Mouse (Mus musculus): Measurements from ENCODE around the gene Ier3.
A peak's percentile ranks its signal among the peaks of the same experiment; 100 is the strongest.

Ier3 gene

DNA sequence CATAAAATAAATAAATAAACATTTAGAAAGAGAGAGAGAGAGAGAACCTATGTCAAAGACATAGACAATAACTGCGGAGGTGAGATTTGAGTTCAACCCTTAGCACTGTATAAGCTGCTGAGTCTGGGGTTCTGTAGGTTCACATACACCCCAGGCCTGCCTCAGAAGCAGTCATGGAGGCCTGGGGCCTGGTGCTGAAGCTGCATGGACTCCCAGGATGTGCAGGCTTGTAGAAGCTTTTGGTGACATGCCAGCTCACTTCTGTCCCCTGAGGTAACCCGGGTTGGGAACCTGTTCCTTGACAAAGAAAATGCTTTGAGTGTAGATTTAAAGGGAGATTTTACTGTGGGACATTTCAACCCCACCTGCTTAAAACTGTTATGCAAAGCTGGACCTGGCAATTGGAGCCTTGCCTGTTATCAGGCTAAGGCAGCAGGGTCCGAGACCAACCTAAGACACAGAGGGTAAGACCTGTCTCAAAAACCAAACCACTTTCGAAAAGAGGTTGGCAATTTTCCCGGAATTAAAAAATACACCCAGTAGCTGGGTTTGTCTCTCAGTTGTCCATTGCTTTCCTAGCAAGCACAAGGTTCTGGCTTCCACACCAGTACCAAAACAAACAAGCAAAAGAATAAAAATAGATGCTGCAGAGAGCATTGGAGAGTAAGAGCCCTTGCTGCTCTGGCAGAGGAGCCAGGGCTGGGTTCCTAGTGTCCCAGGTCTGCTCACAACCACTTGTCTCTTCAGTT is 10.4 kb upstream of the Ier3 start:
- DNase-seq (ENCODE audit: low spot score in 2 of 2), result no peak

DNA sequence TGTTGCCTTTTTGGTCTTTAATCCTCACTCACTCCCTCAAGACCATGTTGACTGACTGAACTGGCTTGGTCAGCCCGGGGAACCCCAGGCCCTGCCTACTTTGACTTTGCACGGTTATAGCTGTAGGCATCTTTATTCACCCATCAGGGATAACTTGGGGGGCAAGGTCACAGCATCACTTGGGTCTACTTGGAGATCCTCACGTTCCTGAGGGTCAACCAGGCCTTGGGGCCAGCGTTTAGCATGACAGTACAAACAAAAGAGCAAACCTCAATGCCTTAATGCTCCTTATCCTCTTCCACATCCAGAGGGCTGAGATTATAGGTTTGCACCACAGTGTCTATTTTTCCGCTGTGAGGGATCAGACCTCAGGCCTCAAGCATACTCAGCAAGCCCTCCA is 9.2 kb upstream of the Ier3 start:
- no peak for DNase-seq (ENCODE audit: low spot score in 2 of 2)

DNA sequence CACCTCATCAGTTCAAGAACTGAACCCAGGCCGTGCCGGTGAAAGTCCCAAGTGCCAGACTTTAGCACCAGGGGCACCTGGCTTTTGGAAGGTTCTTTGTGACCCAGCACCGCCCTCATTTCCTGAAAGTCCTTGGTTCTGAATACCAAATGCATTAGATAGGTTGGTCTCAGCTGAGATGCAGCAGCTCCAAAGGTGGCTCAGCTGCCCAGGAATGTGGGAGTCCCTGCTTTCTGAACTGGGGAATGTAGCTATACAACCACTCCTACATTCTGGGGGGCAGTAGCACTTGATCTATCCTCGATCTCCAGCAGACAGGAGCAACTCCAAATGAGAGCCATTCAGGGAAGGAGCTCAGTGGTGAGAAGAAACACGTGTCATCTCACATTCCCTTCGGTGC is 8.7 kb upstream of the Ier3 start:
- DNase-seq (ENCODE audit: low spot score in 2 of 2), result no peak

DNA sequence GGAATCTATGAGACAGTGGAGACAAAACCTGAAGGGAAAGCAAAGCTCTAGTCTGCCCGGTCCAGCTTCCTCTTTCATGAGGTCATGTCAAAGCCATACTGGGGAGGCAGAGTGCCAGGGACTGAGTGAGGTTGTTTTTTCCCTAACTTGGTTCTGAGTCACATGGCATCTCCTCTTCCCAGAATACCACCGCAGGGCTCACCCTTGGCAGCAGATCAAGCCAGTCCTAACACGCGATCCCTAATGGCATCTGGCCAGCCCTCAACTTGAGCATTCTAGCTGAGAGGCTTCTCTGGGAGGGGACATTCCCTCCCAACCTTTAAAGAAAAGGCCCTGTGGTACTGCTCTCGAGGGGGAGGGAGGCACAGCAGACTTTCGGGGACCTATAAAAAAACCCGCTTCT is 8.2 kb upstream of the Ier3 start:
- peak in 1 of 2 experiments; percentile 79 for DNase-seq (ENCODE audit: low spot score in 2 of 2)

DNA sequence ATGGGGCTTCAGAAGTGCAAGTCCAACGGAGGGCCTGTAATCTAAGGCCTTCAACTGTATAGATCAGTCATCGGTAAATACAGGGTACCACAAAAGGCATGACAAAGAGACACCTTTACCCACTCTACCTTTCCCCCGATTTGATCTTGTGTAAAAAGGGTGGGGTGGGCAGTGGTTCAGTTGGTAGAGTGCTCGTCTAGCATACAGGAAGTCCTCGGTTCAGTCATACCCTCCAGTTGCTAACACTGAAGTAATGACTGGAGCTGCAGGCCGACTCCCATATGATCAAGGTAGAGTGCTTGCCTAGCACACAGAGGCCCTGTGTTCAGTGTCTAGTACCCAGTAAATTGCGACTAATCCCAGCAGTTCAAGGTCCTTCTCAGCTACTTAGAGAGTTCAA is 7.8 kb upstream of the Ier3 start:
- DNase-seq (ENCODE audit: low spot score in 2 of 2), result no peak

DNA sequence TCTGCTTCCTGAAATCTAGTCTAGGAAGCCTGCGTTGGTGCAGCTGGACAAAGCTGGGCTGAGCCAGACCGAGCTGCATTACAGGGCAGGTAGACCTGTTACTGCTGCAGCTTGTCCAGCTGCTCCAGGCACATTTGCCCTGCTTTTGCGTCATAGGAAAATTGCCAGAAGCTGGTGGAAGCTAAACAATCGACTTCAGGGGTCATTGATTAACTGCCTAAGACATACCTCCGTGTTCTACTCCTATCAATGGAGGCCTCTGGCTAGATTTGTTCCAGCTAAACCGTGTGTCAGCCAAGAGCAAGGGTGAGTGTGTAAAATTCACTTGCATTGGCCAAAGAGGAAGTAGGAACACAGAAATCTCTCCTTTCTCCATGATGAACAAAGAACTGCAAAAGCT is 6.8 kb upstream of the Ier3 start:
- no peak for DNase-seq (ENCODE audit: low spot score in 2 of 2)

DNA sequence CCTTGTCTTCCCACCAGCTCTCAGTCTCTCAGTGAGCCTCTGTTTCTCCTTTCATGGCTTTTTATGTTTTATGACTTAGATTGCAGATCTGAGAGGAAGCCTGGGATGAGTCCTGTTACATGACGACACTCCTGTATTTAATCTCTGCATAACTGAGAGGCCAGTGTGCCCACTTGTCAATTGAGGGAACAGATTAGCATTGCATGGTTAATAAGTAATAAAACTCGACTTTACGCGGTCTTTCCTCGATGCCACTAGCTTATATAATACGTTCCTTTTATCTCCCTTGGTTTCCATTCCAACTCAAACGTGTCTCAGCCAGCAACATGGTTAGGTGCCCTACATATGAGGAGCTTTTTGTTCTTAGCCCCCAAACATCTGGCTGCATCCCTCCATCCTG is 5.6 kb upstream of the Ier3 start:
- DNase-seq (ENCODE audit: low spot score in 2 of 2), result no peak

DNA sequence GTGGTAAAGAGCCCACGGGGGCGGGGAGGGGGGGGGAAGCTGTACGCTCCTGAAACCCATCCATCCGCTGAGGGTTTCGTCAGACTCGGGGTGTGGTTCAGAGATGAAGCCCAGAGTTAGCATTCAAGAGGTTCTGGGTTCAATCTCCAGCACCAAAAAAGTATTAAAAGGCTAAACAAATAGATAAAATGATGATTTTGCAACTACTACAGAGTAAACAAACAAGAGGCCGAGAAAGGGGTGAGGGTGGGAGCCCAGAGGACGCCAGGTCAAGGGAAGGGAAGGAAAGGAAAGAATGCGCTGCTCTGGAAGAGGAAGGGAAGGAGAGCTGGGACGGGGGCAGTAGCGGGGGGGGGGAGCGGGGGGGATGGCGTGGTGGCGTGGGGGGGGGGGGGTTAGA is 4.8 kb upstream of the Ier3 start:
- DNase-seq (ENCODE audit: low spot score in 2 of 2), result no peak

DNA sequence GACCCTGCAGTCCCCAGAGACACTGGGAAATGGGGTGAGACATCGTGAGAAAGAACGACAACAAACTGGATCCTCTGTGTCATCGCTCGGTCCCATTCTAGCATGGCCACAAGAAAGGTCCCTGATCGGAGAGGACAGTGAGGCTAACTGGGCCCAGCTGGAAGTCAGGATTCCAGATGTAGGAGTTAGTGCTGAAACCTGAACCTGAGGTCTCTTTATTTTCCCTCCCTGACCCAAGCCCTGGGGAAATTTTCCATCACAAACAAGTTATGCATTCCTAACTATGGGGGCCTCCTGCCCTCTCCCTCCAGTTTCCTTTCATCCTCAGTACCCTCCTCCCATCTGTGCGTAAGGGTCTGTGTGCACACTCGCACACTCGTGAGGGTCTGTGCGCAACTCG is 4.3 kb upstream of the Ier3 start:
- DNase-seq (ENCODE audit: low spot score in 2 of 2), result no peak

DNA sequence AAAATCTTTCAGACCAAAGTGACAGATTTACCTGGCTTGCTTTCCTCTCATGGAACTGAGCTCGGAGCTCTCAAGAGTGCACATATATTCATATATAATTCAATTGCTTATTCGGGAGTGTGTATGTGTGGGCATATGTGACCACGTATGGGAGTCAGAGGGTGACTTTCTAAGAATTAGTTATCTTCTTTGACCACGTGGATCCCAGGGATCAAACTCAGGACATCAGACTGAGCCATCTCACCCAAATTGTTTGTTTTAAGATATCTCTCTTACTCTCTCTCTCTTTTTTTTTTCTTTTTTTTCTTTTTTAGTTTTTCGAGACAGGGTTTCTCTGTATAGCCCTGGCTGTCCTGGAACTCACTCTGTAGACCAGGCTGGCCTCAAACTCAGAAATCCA is 1.4 kb upstream of the Ier3 start:
- DNase-seq (ENCODE audit: low spot score in 2 of 2), result no peak

DNA sequence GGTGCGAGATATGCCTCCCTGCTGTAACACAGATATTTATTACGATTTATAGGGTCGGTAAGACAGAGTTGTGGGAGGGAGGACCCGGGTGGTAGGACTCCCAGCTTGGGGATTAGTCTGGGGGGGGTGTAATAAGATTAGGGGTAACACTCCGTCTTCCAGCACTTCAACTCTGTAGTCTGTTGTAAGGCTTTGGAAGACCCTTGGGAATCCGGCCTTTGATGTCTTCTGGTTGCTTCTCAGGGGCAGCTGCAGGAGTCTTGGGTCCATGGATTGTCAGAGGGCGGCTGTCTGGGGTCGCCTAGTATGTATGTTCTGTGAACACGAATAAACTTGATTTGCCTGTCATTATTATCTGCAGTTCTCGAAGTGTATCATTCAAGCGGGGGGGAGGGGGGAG is 1.1 kb downstream of the Ier3 start:
- no peak for DNase-seq (ENCODE audit: low spot score in 2 of 2)

DNA sequence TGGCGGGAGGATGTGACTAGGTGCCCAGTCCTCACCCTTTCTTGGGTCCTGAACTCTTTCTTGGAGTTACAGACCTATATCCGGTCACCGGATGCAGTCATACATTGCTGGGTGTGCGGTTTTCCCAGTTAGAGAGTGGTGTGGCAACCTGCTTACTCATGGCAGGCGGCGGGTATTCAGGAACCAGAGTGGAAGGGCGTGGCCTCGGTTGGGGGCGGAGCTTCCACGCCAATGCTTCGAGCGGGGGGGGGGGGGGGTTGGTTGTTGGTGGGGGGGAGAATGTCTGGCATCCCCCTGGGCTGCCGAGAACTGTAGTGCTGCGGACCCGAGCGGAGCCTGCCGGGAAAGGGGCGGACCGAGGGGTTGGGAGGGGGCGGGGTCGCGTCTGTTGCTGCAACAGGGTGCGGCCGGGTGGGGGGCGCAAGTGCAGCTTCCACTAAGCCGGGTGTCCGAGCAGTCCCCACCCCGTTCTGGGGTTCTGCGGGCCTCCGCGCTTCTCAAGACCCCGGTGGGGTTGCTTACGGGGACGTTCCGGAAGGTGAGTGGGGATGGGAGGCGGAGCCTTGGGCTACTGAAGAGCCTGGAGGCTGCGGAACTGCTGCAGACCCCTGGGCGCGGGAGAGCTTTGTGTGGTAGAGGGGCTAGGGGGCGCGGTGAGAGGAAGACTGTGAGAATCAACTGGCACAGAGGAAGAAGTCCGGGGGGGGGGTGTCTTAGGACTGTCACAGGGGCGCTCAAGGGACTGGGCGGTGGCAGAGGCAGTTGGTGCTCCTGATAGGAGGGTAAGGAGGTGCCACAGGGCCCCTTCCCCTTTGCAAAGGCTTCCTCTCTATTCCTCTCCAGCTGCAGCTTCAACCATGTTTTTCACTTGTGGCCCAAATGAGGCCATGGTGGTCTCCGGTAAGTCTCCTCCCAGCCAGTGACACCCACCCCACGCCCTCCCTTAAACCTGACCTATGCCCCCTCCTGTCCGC is 1.8 kb downstream of the Ier3 start, which contains the start of gene Flot1:
Flot1 (plus strand) TSS at position 267 of the 974 bp plus-strand sequence.
- DNase-seq (ENCODE audit: low spot score in 2 of 2), result peak in 1 of 2 experiments; percentile 84

DNA sequence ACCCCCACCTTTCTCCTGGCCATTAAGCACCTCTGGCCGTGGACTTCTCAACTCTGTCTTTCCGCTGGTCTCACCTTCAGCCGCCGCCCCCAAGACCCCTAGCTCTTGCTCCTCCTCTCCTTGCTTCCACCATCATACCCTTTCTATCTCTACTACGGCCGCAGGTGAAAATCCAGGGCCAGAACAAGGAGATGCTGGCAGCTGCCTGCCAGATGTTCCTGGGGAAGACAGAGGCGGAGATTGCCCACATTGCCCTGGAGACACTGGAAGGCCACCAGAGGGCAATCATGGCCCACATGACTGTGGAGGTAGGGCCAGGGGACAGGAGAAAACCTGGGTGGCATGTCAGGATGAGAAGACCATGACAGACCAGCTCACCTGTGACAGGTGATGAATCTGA is 2.9 kb downstream of the Ier3 start:
- DNase-seq (ENCODE audit: low spot score in 2 of 2), result no peak

DNA sequence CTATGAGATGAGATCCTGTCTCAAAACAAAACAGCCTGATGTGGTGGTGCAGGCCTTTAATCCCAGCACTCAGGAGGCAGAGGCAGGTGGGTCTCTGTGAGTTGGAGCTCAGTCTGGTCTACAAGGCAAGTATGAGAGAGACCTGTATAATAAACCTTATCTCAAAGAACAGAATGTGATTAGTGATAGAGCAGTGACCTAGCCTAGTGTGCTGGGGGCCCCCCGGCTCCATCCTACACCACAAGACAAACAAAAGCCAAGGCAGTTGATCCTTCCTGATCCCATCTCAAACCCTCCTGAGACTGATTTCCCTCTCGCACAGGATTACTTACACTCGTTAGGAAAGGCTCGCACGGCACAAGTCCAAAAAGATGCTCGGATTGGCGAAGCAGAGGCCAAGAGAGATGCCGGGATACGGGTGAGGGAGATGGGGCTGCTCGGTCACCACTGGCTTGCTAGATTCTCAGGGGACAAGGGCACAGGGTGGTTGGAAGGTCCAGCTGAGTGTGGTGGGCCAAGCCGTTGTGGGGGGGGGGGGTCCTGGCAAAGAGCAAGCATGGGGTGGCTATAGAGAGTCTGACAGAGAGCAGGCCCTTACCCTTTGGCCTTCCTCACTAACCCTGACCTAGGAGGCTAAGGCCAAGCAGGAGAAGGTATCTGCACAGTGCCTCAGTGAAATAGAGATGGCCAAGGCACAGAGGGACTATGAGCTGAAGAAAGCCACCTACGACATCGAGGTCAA is 3.8 kb downstream of the Ier3 start:
- DNase-seq (ENCODE audit: low spot score in 2 of 2), result no peak

DNA sequence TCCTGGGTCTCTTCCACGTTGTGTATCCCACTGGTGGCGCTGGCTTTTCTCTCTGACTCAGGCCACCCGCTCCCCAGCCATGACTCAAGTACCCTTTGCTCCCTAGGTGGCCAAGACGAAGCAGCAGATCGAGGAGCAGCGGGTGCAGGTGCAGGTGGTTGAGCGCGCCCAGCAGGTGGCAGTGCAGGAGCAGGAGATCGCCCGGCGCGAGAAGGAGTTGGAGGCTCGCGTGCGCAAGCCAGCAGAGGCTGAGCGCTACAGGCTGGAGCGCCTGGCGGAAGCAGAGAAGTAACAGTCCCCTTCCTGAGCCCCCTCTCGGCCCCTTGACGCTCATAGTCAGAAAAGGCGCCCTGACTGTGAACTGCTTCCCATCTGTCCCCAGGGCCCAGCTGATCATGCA is 8.3 kb downstream of the Ier3 start:
- DNase-seq (ENCODE audit: low spot score in 2 of 2), result peak in 1 of 2 experiments; percentile 84

DNA sequence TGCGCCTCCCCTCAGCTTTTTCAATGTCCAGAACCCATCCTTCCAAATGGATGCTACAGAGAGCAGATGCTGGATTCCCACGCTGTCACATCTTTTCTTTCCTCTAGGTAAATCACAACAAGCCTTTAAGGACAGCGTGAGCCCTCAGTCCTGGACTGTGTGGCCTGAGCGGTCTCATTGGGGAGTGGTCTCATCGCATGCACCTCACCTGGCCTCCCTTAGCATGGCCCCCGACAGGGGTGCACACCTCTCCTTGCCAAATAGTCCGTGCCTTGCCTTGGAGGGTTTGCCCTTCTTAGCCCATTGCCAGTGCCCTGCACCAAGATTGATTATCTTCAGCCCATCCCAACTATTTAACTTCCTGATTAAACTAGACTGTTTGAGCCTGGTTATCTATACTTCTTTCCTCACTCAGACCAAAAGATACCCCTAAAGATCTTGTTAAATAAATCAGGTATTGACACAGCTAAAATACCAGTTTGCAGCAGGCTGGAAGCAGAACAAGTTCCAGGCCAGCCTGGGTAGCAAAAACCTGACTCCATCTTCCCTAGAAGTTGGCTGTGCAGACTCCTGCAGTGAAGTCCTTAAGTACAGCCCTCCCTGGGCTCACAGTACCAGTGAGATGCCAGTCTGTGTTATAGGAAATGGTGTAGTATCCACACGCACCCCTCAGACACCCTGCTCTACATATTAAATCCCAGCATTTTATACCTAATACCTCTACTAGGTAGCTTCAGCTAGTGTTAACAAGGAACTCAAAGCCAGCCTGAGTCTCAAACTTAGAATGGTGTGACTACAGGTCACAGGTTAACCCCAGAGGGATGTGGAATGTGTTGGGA is 11.1 kb downstream of the Ier3 start:
- no peak for DNase-seq (ENCODE audit: low spot score in 2 of 2)

DNA sequence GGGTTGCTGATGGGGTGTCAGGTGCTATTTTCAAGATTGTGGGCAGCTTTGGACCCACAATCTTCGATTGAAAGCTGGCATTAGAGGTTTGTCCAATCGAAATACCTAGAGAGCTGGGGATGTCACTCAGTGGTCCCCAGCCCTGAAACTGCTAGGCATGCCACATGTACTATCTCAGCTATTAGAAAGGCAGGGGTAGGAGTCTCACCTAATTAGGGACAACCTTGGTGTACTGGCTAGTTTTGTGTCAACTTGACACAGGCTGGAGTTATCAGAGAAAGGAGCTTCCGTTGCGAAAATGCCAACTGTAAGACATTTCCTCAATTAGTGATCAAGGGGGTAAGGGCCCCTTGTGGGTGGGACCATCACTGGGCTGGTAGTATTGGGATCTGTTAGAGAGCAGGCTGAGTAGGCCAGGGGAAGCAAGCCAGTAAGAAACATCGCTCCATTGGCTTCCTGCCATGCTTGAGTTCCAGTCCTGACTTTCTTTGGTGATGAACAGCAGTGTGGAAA is 11.8 kb downstream of the Ier3 start:
- no peak for DNase-seq (ENCODE audit: low spot score in 2 of 2)

DNA sequence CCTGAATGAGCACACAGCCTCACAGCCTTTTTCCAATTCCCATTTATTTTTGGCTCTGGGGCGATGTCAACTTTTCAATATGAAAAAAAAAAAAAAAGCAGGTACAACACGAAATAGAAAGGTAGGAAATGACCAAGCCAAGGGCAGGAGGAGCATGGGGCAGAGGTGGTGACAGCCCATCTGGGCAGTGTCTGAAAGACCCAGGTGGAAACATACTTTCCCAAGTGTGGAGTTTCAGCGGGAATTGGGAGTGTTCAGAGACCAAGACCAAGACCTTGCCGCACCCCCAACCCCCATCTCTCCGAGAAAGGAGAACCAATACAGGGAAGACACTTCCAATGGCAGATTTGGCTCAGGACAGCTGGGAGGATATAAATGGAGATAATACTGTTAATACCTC is 12.4 kb downstream of the Ier3 start:
- no peak for DNase-seq (ENCODE audit: low spot score in 2 of 2)

DNA sequence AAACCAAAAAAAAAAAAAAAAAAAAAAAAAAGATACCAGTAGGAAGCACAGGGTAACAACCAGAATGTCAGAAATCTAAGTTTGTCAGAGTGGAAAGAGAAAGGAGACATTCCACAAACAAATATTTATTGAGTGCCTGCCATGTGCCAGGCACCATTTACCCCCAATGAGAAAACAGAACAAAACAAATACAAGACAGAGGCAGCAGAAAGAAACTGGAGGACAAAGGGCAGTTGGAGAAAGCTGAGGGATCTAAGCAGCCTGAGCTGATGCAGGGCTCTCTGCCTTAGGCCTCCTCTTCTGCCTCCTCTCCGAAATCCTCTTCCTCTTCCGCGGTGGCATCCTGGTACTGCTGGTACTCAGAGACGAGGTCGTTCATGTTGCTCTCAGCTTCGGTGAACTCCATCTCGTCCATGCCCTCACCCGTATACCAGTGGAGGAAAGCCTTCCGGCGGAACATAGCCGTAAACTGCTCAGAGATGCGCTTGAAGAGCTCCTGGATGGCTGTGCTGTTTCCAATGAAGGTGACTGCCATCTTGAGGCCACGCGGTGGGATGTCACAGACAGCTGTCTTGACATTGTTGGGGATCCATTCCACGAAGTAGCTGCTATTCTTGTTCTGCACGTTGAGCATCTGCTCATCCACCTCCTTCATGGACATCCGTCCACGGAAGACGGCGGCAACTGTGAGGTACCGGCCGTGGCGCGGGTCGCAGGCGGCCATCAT is 13.4 kb downstream of the Ier3 start:
- DNase-seq (ENCODE audit: low spot score in 2 of 2), result peak in 1 of 2 experiments; percentile 48

DNA sequence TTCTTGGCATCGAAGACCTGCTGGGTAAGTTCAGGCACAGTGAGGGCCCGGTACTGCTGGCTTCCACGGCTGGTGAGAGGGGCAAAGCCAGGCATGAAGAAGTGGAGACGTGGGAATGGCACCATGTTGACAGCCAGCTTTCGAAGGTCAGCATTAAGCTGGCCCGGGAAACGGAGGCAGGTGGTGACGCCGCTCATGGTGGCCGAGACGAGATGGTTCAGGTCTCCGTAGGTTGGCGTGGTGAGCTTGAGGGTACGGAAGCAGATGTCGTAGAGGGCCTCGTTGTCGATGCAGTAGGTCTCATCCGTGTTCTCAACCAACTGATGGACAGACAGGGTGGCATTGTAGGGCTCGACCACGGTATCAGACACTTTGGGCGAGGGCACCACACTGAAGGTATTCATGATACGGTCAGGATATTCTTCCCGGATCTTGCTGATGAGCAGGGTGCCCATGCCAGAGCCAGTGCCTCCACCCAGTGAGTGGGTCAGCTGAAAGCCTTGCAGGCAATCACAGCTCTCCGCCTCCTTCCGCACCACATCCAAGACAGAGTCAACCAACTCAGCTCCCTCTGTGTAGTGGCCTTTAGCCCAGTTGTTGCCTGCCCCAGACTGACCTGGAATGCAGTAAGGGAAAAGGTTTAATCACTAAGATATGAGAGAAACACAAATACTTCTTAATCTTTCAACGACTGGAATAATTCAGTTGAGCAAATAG is 14.1 kb downstream of the Ier3 start:
- DNase-seq (ENCODE audit: low spot score in 2 of 2), result peak in 1 of 2 experiments; percentile 29
